Mouse (Mus musculus): ENCODE results near the gene Lamtor2. TPM values are rescaled to one million over a fixed set of nuclear protein-coding genes. Genes with fewer than 3 reads are reported as not detected.
"Not testable (repeated sequence)": the region's sequence is repeated elsewhere in the genome, so short reads cannot be mapped to it uniquely, and the experiment has no call there.

Gene Lamtor2
- polyA plus RNA-seq, 1 experiment from 2014 or later: 102 TPM

- peaks cover 6% of the 10 kb centered on the region for H3K27me3 ChIP-seq (replicated peaks)
- no peak overlapping the region; the same call in 1 of the 2 replicates for H3K27ac ChIP-seq
- peaks cover 22% of the 10 kb centered on the region for H3K4me1 ChIP-seq
- peak overlapping the region; percentile 88 for H3K4me3 ChIP-seq
- H3K4me2 ChIP-seq: peak overlapping the region; percentile 81
- no peak for ATAC-seq
- H3K9ac ChIP-seq: peak overlapping the region; percentile 92; the same call in 1 of the 2 replicates
- H3K9me3 ChIP-seq (replicated peaks): no peaks in the 10 kb centered on the region
- WGBS (ENCODE audit: insufficient replicate concordance): 37% methylated on average over 8 of the region's 8 CpGs
- H3K36me3 ChIP-seq: peaks cover 31% of the 10 kb centered on the region
Observed at GRCm38 (mm10) chr3:88578498-88579424, 25.9 kb upstream of the Lamtor2 start.

GRCm38 (mm10) chr3:88577846-88578245, 25.0 kb upstream of the Lamtor2 start:
- WGBS (ENCODE audit: insufficient replicate concordance): 71% methylated on average over 5 of the region's 5 CpGs
- peaks cover 22% of the 10 kb centered on the region for H3K4me1 ChIP-seq
- not testable (repeated sequence) for H3K9ac ChIP-seq

GRCm38 (mm10) chr3:88575540-88575939, 22.7 kb upstream of the Lamtor2 start, which contains the start of gene Ssr2:
TSS of gene Ssr2 (plus strand) at chr3:88575876.
- Histone ChIP-seq H3K4me3 (no peak within 1 kb of the TSS), H3K9me3 (replicated peaks) (no peaks in the 10 kb centered on the region), H3K36me3 (no peaks in the 10 kb centered on the region; the same call in 1 of the 2 replicates), H3K27me3 (replicated peaks) (peaks cover 6% of the 10 kb centered on the region), H3K27ac (no peak within 1 kb of the TSS), H3K4me1 (peaks cover 15% of the 10 kb centered on the region), H3K4me2 (no peak within 1 kb of the TSS), H3K9ac (no peak within 1 kb of the TSS)
- 82% methylated on average over 3 of the region's 3 CpGs for WGBS (ENCODE audit: insufficient replicate concordance)
- ATAC-seq: no peak

More at GRCm38 (mm10) chr3:88577846-88578245, 25.0 kb upstream of the Lamtor2 start:
- not testable (repeated sequence) for H3K9me3 ChIP-seq (replicated peaks); H3K4me3 ChIP-seq; H3K4me2 ChIP-seq; H3K27ac ChIP-seq; H3K27me3 ChIP-seq (replicated peaks); ATAC-seq
- peaks cover 22% of the 10 kb centered on the region for H3K36me3 ChIP-seq

- Histone ChIP-seq H3K4me2 (no peak overlapping the region), H3K9me3 (replicated peaks) (no peaks in the 10 kb centered on the region), H3K4me1 (peaks cover 5% of the 10 kb centered on the region), H3K27ac (no peak overlapping the region), H3K9ac (no peak overlapping the region), H3K36me3 (peaks cover 17% of the 10 kb centered on the region), H3K27me3 (replicated peaks) (peaks cover 6% of the 10 kb centered on the region), H3K4me3 (no peak overlapping the region)
- 69% methylated on average over 2 of the region's 2 CpGs for WGBS (ENCODE audit: insufficient replicate concordance)
- no peak for ATAC-seq
Observed at GRCm38 (mm10) chr3:88573810-88574209, 20.9 kb upstream of the Lamtor2 start.

- no peak overlapping the region for H3K9ac ChIP-seq
- ATAC-seq: no peak
Observed at GRCm38 (mm10) chr3:88572835-88573234, 20.0 kb upstream of the Lamtor2 start.

GRCm38 (mm10) chr3:88571856-88572255, 19.0 kb upstream of the Lamtor2 start:
- peaks cover 6% of the 10 kb centered on the region for H3K27me3 ChIP-seq (replicated peaks)
- WGBS (ENCODE audit: insufficient replicate concordance): 50% methylated on average over 1 of the region's 1 CpGs
- no peak overlapping the region for H3K4me2 ChIP-seq
- peaks cover 9% of the 10 kb centered on the region for H3K4me1 ChIP-seq
- H3K9ac ChIP-seq: no peak overlapping the region
- no peak overlapping the region for H3K4me3 ChIP-seq
- peaks cover 36% of the 10 kb centered on the region for H3K36me3 ChIP-seq
- no peak overlapping the region for H3K27ac ChIP-seq
- ATAC-seq: no peak
- no peaks in the 10 kb centered on the region for H3K9me3 ChIP-seq (replicated peaks)

More at GRCm38 (mm10) chr3:88572835-88573234, 20.0 kb upstream of the Lamtor2 start:
- no peak overlapping the region for H3K4me2 ChIP-seq
- H3K27ac ChIP-seq: no peak overlapping the region
- H3K27me3 ChIP-seq (replicated peaks): peaks cover 6% of the 10 kb centered on the region
- H3K36me3 ChIP-seq: peaks cover 27% of the 10 kb centered on the region
- no peak overlapping the region for H3K4me3 ChIP-seq
- WGBS (ENCODE audit: insufficient replicate concordance): 48% methylated on average over 2 of the region's 2 CpGs
- H3K9me3 ChIP-seq (replicated peaks): no peaks in the 10 kb centered on the region
- H3K4me1 ChIP-seq: peaks cover 9% of the 10 kb centered on the region

- H3K9me3 ChIP-seq (replicated peaks): no peaks in the 10 kb centered on the region
- H3K27me3 ChIP-seq (replicated peaks): peaks cover under 1% of the 10 kb centered on the region; the same call in 1 of the 2 replicates
- no peak overlapping the region for H3K4me2 ChIP-seq
- WGBS (ENCODE audit: insufficient replicate concordance): 82% methylated on average over 10 of the region's 10 CpGs
- H3K4me3 ChIP-seq: no peak overlapping the region
- ATAC-seq: no peak
- H3K4me1 ChIP-seq: peaks cover 9% of the 10 kb centered on the region
- no peak overlapping the region for H3K9ac ChIP-seq
- no peak overlapping the region for H3K27ac ChIP-seq
- H3K36me3 ChIP-seq: peaks cover 52% of the 10 kb centered on the region
Observed at GRCm38 (mm10) chr3:88570341-88570740, 17.5 kb upstream of the Lamtor2 start.

- no peaks in the 10 kb centered on the region for H3K9me3 ChIP-seq (replicated peaks)
- peaks cover 9% of the 10 kb centered on the region for H3K4me1 ChIP-seq
- no peaks in the 10 kb centered on the region for H3K27me3 ChIP-seq (replicated peaks)
- H3K9ac ChIP-seq: no peak overlapping the region
- peaks cover 58% of the 10 kb centered on the region for H3K36me3 ChIP-seq
- 74% methylated on average over 5 of the region's 5 CpGs for WGBS (ENCODE audit: insufficient replicate concordance)
- H3K4me2 ChIP-seq: no peak overlapping the region
- no peak overlapping the region for H3K4me3 ChIP-seq
- H3K27ac ChIP-seq: peak overlapping the region; percentile 65
- peak; percentile 26; the same call in 1 of the 2 replicates for ATAC-seq
Observed at GRCm38 (mm10) chr3:88569694-88570093, 16.8 kb upstream of the Lamtor2 start.

GRCm38 (mm10) chr3:88569093-88569492, 16.2 kb upstream of the Lamtor2 start:
- H3K36me3 ChIP-seq: peaks cover 64% of the 10 kb centered on the region
- H3K9ac ChIP-seq: no peak overlapping the region
- H3K27me3 ChIP-seq (replicated peaks): no peaks in the 10 kb centered on the region
- peak; percentile 55 for ATAC-seq
- no peaks in the 10 kb centered on the region for H3K9me3 ChIP-seq (replicated peaks)
- no peak overlapping the region for H3K4me2 ChIP-seq
- H3K27ac ChIP-seq: peak overlapping the region; percentile 65
- peaks cover 9% of the 10 kb centered on the region for H3K4me1 ChIP-seq
- WGBS (ENCODE audit: insufficient replicate concordance): 75% methylated on average over 2 of the region's 2 CpGs
- no peak overlapping the region for H3K4me3 ChIP-seq

- WGBS (ENCODE audit: insufficient replicate concordance): 75% methylated on average over 2 of the region's 2 CpGs
- Histone ChIP-seq H3K27me3 (replicated peaks) (no peaks in the 10 kb centered on the region), H3K4me2 (no peak overlapping the region), H3K4me1 (peaks cover 9% of the 10 kb centered on the region), H3K9me3 (replicated peaks) (no peaks in the 10 kb centered on the region), H3K9ac (no peak overlapping the region), H3K4me3 (no peak overlapping the region), H3K27ac (peak overlapping the region; percentile 65), H3K36me3 (peaks cover 69% of the 10 kb centered on the region)
- ATAC-seq: 0 out of 2 replicates have a peak, but pooled peaks have one; percentile 35
Observed at GRCm38 (mm10) chr3:88568615-88569014, 15.7 kb upstream of the Lamtor2 start.

- peaks cover 76% of the 10 kb centered on the region for H3K36me3 ChIP-seq
- ATAC-seq: no peak
- peak overlapping the region; percentile 65; the same call in 1 of the 2 replicates for H3K27ac ChIP-seq
- no peaks in the 10 kb centered on the region for H3K9me3 ChIP-seq (replicated peaks)
- peaks cover 9% of the 10 kb centered on the region for H3K4me1 ChIP-seq
- H3K4me2 ChIP-seq: no peak overlapping the region
- 76% methylated on average over 6 of the region's 6 CpGs for WGBS (ENCODE audit: insufficient replicate concordance)
- no peak overlapping the region for H3K4me3 ChIP-seq
- no peaks in the 10 kb centered on the region for H3K27me3 ChIP-seq (replicated peaks)
- no peak overlapping the region for H3K9ac ChIP-seq
Observed at GRCm38 (mm10) chr3:88567892-88568291, 15.0 kb upstream of the Lamtor2 start.

GRCm38 (mm10) chr3:88566536-88567061, 13.7 kb upstream of the Lamtor2 start:
- WGBS (ENCODE audit: insufficient replicate concordance): 82% methylated on average over 4 of the region's 4 CpGs
- Histone ChIP-seq H3K9me3 (replicated peaks) (no peaks in the 10 kb centered on the region), H3K9ac (no peak overlapping the region), H3K27me3 (replicated peaks) (no peaks in the 10 kb centered on the region), H3K4me3 (no peak overlapping the region), H3K4me1 (peaks cover 9% of the 10 kb centered on the region), H3K4me2 (no peak overlapping the region), H3K36me3 (peaks cover 89% of the 10 kb centered on the region), H3K27ac (no peak overlapping the region)
- no peak for ATAC-seq

Measured in liver, embryonic 12.5 days (tissue).